Mouse (Mus musculus) heart, embryonic 12.5 days (tissue): ENCODE results near the gene Ano2. TPM values are rescaled to one million over a fixed set of nuclear protein-coding genes. Genes with fewer than 3 reads are reported as not detected.

ENCODE experiments used
- ATAC-seq: fragments of 200-750 bp; cut with Nextera tagmentation; 2 replicates; pipeline ENCODE4 v1.8.0; 2017; ENCODE audit warnings: moderate TSS enrichment, moderate library complexity; ENCODE audit not compliant: insufficient number of reproducible peaks, low FRiP score
- H3K27ac ChIP-seq: fragments of 300-500 bp; sonication (generic); 2 replicates; pipeline ENCODE4 v1.5.1; 2016; ENCODE audit warnings: mild to moderate bottlenecking, moderate library complexity; ENCODE audit not compliant: poor library complexity, severe bottlenecking
- H3K27me3 ChIP-seq: fragments of 300-500 bp; sonication (generic); replicated peaks from 2 replicates; pipeline ENCODE4 v1.6.1; 2016; ENCODE audit warnings: mild to moderate bottlenecking, moderate library complexity
- H3K36me3 ChIP-seq: fragments of 300-500 bp; sonication (generic); 2 replicates; pipeline ENCODE4 v1.6.1; 2016; ENCODE audit warnings: mild to moderate bottlenecking, moderate library complexity
- H3K4me1 ChIP-seq: fragments of 300-500 bp; sonication (generic); replicated peaks from 2 replicates; pipeline ENCODE4 v1.6.1; 2016; ENCODE audit warnings: mild to moderate bottlenecking
- H3K4me2 ChIP-seq: fragments of 300-500 bp; sonication (generic); 2 replicates; pipeline ENCODE4 v1.6.1; 2016; ENCODE audit warnings: mild to moderate bottlenecking, moderate library complexity
- H3K4me3 ChIP-seq: fragments of 300-500 bp; sonication (generic); 2 replicates; pipeline ENCODE4 v1.5.1; 2016; ENCODE audit warnings: mild to moderate bottlenecking
- H3K9ac ChIP-seq: fragments of 300-500 bp; sonication (generic); 2 replicates; pipeline ENCODE4 v1.6.1; 2016; ENCODE audit warnings: mild to moderate bottlenecking, moderate library complexity
- H3K9me3 ChIP-seq: fragments of 300-500 bp; sonication (generic); replicated peaks from 2 replicates; pipeline ENCODE4 v1.6.1; 2016; ENCODE audit warnings: mild to moderate bottlenecking, moderate library complexity
- WGBS: fragments of 180-500 bp; shearing (Covaris S2); methylation state at CpG from one replicate; pipeline ENCODE4 v1.1.7; 2016; 5-methylcytosine and 5-hydroxymethylcytosine counted together
- polyA plus RNA-seq: library from polyadenylated mRNA; unstranded; fragments of >200 nt; fragmentation: Nextera tagmentation; extraction: Ambion mirVana; gene quantifications from 2 replicates; pipeline ENCODE4 v1.2.1, GENCODE M21; 2016

The Ano2 gene
- polyA plus RNA-seq, 1 experiment from 2014 or later, result 0.45 TPM

DNA sequence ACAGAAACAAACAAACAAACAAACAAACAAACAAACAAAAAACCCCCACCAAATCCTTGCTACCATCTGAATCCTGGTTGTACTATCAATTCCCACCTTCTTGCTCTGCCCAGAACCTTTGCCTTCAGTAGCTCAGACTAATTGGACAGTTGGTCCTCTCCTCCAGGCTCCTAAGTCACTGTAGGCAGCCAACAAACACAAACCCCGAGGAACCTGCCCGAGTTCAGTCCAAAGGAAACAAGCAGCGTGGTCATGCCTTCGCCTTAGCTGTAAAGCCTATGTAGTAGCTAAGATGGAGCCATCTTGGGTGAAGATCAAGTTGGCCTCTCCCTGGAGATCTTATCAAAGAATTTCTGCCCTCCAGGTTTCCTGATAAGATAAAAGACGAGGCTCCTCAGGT is 362.9 kb downstream of the Ano2 start:
- Histone ChIP-seq H3K27me3 (no peaks in the 10 kb centered on the region), H3K4me1 (no peaks in the 10 kb centered on the region), H3K9me3 (no peaks in the 10 kb centered on the region), H3K4me2 (no peak overlapping the region), H3K36me3 (no peaks in the 10 kb centered on the region), H3K4me3 (no peak overlapping the region), H3K27ac (no peak overlapping the region), H3K9ac (no peak overlapping the region)
- ATAC-seq, result no peak
- WGBS, result 68% methylated on average over 5 of the region's 5 CpGs

DNA sequence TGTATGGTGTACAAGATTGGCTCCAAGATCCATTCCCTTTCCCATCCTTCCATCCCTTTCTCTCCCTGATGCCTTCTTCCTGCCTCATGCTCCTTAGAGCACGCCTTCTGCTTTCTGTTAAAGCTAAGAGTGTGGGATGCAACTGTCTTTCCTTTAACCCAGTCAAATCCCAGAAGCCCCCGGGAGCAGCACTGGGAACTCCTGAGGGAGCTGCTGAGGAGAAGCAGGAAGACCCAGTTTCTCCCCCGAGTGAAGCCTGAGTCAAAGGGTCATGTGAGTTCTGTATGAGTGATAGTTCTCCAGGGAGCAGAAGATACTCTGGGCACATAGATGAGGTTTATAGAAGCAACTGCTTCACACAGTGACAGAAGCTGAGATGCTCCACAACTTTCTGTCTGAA is 367.5 kb downstream of the Ano2 start:
- no peak for ATAC-seq
- no peaks in the 10 kb centered on the region for H3K27me3 ChIP-seq
- no peak overlapping the region for H3K4me3 ChIP-seq
- WGBS, result 56% methylated on average over 3 of the region's 3 CpGs
- H3K4me2 ChIP-seq, result no peak overlapping the region
- no peak overlapping the region for H3K27ac ChIP-seq
- H3K36me3 ChIP-seq, result no peaks in the 10 kb centered on the region
- H3K9me3 ChIP-seq, result no peaks in the 10 kb centered on the region
- no peak overlapping the region for H3K9ac ChIP-seq
- no peaks in the 10 kb centered on the region for H3K4me1 ChIP-seq

DNA sequence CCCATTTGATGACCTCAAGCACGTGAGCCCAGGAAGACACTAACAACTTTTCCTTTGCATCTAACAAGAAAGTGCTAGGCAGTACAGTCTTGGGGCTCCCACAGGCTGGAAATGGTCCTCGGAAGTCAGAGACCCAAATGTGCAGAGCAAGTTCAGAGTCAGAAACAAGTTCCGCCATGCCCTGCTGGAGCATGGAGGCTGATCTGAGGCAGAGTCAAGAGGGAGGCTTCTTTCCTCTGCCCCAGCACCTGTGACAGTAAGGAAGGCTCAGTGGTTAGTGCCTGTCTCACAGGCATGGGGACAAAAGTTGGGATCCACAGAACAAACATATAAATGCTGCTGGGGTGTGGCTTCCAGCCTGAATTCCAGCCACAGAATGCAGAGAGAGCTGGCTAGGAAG is 390.3 kb downstream of the Ano2 start:
- no peak overlapping the region for H3K4me2 ChIP-seq
- H3K27me3 ChIP-seq, result no peaks in the 10 kb centered on the region
- H3K36me3 ChIP-seq, result no peaks in the 10 kb centered on the region
- no peaks in the 10 kb centered on the region for H3K9me3 ChIP-seq
- no peak overlapping the region for H3K9ac ChIP-seq
- no peak overlapping the region for H3K4me3 ChIP-seq
- WGBS, result 76% methylated on average over 3 of the region's 3 CpGs
- H3K27ac ChIP-seq, result no peak overlapping the region
- no peaks in the 10 kb centered on the region for H3K4me1 ChIP-seq
- ATAC-seq, result no peak

GRCm38 (mm10) chr6:126086321-126086950 is 396.2 kb downstream of the Ano2 start:
- Histone ChIP-seq H3K27ac (no peak overlapping the region), H3K4me3 (no peak overlapping the region), H3K4me1 (no peaks in the 10 kb centered on the region), H3K9me3 (no peaks in the 10 kb centered on the region), H3K36me3 (no peaks in the 10 kb centered on the region), H3K27me3 (no peaks in the 10 kb centered on the region), H3K9ac (no peak overlapping the region), H3K4me2 (no peak overlapping the region)
- no peak for ATAC-seq
- WGBS, result 75% methylated on average over 3 of the region's 3 CpGs

DNA sequence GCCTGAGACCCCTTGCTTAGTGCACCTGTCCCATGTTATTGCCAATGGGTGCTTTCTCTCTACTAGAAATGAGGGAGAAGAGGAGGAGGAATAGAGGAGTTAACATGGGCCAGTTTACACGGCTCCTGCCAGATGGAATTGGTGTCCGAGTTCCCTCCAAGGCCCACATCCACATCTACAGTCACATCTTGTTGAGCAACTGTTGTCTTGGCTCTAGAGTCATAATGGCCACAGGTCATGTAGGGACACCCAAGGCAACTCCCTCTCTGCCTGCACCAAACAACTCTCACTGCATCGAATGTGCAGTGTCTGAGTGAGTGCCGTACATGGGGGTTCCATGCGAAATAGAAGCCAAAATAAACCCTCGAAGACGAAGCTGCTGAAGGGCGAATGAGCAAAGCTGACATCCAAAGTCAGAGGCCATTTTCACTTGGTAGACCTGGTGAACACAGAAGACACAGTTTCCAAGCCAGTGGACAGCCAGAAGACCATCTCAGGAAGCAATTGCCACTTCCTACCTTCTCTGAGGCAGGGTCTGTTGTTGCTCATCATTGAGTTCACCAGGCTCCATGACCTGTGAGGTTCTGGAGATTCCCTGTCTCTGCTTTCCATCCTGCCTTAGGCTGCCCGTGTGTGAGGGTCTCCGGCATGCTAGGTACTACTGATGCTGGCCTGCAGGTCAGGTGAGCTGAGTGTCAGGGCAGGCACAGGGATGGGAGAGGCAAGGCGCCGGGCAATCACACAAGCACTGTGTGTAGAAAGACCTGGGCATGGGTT is 398.5 kb downstream of the Ano2 start:
- Histone ChIP-seq H3K9me3 (no peaks in the 10 kb centered on the region), H3K27me3 (no peaks in the 10 kb centered on the region), H3K27ac (no peak overlapping the region), H3K36me3 (no peaks in the 10 kb centered on the region), H3K4me2 (no peak overlapping the region), H3K4me1 (no peaks in the 10 kb centered on the region), H3K4me3 (no peak overlapping the region), H3K9ac (no peak overlapping the region)
- ATAC-seq, result no peak
- WGBS, result 87% methylated on average over 12 of the region's 12 CpGs

Other genes with a start within 250 kb of the Ano2 start
- gene Cd9, start 195.6 kb upstream of the Ano2 start, polyA plus RNA-seq, result 73.5 and 73.6 TPM in 2 replicates
- gene Vwf, start 143.6 kb upstream of the Ano2 start, polyA plus RNA-seq, result 19.8 and 21.4 TPM in 2 replicates